Mouse (Mus musculus): ENCODE results near the gene Vav2. TPM values are rescaled to one million over a fixed set of nuclear protein-coding genes. Genes with fewer than 3 reads are reported as not detected.

Gene Vav2
- total RNA-seq, 2 experiments from 2014 or later, result 10.2 to 10.5 TPM

- DNase-seq (ENCODE audit: extremely low spot score in 1 of 2, low spot score in 2 of 2), result no peak
- no peak overlapping the region for H3K4me3 ChIP-seq
- intact Hi-C loops (cut with DNase I), result no loop called here
- no peak for TF ChIP-seq CTCF (IDR thresholded peaks at IDR 0.05)
- no peak overlapping the region for H3K27ac ChIP-seq
Measured at GRCm38 (mm10) chr2:27377164-27377563, 49.7 kb downstream of the Vav2 start.

- no peak overlapping the region for H3K4me3 ChIP-seq
- no peak for TF ChIP-seq CTCF (IDR thresholded peaks at IDR 0.05)
- DNase-seq (ENCODE audit: extremely low spot score in 1 of 2, low spot score in 2 of 2), result no peak
- no peak overlapping the region for H3K27ac ChIP-seq
- intact Hi-C loops (cut with DNase I), result no loop called here
Measured at GRCm38 (mm10) chr2:27375141-27375540, 51.7 kb downstream of the Vav2 start.

GRCm38 (mm10) chr2:27373349-27373748 is 53.5 kb downstream of the Vav2 start:
- no peak for TF ChIP-seq CTCF (IDR thresholded peaks at IDR 0.05)
- intact Hi-C loops (cut with DNase I), result no loop called here
- Histone ChIP-seq H3K27ac (no peak overlapping the region), H3K4me3 (no peak overlapping the region)
- no peak for DNase-seq (ENCODE audit: extremely low spot score in 1 of 2, low spot score in 2 of 2)

- intact Hi-C loops (cut with DNase I), result no loop called here
- no peak for TF ChIP-seq CTCF (IDR thresholded peaks at IDR 0.05)
- no peak for DNase-seq (ENCODE audit: extremely low spot score in 1 of 2, low spot score in 2 of 2)
- Histone ChIP-seq H3K27ac (no peak overlapping the region), H3K4me3 (no peak overlapping the region)
Measured at GRCm38 (mm10) chr2:27371450-27371849, 55.4 kb downstream of the Vav2 start.

GRCm38 (mm10) chr2:27368980-27369379 is 57.9 kb downstream of the Vav2 start:
- H3K27ac ChIP-seq, result no peak overlapping the region
- intact Hi-C loops (cut with DNase I), result no loop called here
- no peak for DNase-seq (ENCODE audit: extremely low spot score in 1 of 2, low spot score in 2 of 2)
- H3K4me3 ChIP-seq, result no peak overlapping the region
- TF ChIP-seq CTCF (IDR thresholded peaks at IDR 0.05), result no peak

- intact Hi-C loops (cut with DNase I), result no loop called here
- no peak for TF ChIP-seq CTCF (IDR thresholded peaks at IDR 0.05)
- no peak for DNase-seq (ENCODE audit: extremely low spot score in 1 of 2, low spot score in 2 of 2)
- Histone ChIP-seq H3K4me3 (no peak overlapping the region), H3K27ac (no peak overlapping the region)
Measured at GRCm38 (mm10) chr2:27365296-27365695, 61.5 kb downstream of the Vav2 start.

- intact Hi-C loops (cut with DNase I), result no loop called here
Measured at GRCm38 (mm10) chr2:27361786-27362185, 65.0 kb downstream of the Vav2 start.

GRCm38 (mm10) chr2:27358461-27358860 is 68.4 kb downstream of the Vav2 start:
- no peak for TF ChIP-seq CTCF (IDR thresholded peaks at IDR 0.05)
- DNase-seq (ENCODE audit: extremely low spot score in 1 of 2, low spot score in 2 of 2), result no peak
- intact Hi-C loops (cut with DNase I), result no loop called here
- Histone ChIP-seq H3K27ac (no peak overlapping the region), H3K4me3 (no peak overlapping the region)

More at GRCm38 (mm10) chr2:27361786-27362185, 65.0 kb downstream of the Vav2 start:
- H3K4me3 ChIP-seq, result no peak overlapping the region
- DNase-seq (ENCODE audit: extremely low spot score in 1 of 2, low spot score in 2 of 2), result no peak
- TF ChIP-seq CTCF (IDR thresholded peaks at IDR 0.05), result no peak
- H3K27ac ChIP-seq, result no peak overlapping the region

GRCm38 (mm10) chr2:27355684-27356083 is 71.1 kb downstream of the Vav2 start:
- intact Hi-C loops (cut with DNase I), result no loop called here
- no peak overlapping the region for H3K4me3 ChIP-seq
- TF ChIP-seq CTCF (IDR thresholded peaks at IDR 0.05), result no peak
- DNase-seq (ENCODE audit: extremely low spot score in 1 of 2, low spot score in 2 of 2), result no peak
- H3K27ac ChIP-seq, result no peak overlapping the region

- H3K4me3 ChIP-seq, result no peak overlapping the region
- no peak overlapping the region for H3K27ac ChIP-seq
- DNase-seq (ENCODE audit: extremely low spot score in 1 of 2, low spot score in 2 of 2), result no peak
- intact Hi-C loops (cut with DNase I), result no loop called here
- TF ChIP-seq CTCF (IDR thresholded peaks at IDR 0.05), result no peak
Measured at GRCm38 (mm10) chr2:27354610-27355211, 72.1 kb downstream of the Vav2 start.

GRCm38 (mm10) chr2:27352720-27353119 is 74.1 kb downstream of the Vav2 start:
- Histone ChIP-seq H3K27ac (no peak overlapping the region), H3K4me3 (no peak overlapping the region)
- TF ChIP-seq CTCF (IDR thresholded peaks at IDR 0.05), result no peak
- intact Hi-C loops (cut with DNase I), result no loop called here
- DNase-seq (ENCODE audit: extremely low spot score in 1 of 2, low spot score in 2 of 2), result no peak

GRCm38 (mm10) chr2:27350371-27350770 is 76.5 kb downstream of the Vav2 start:
- Histone ChIP-seq H3K27ac (no peak overlapping the region), H3K4me3 (no peak overlapping the region)
- no peak for DNase-seq (ENCODE audit: extremely low spot score in 1 of 2, low spot score in 2 of 2)
- intact Hi-C loops (cut with DNase I), result no loop called here
- no peak for TF ChIP-seq CTCF (IDR thresholded peaks at IDR 0.05)

GRCm38 (mm10) chr2:27343984-27344453 is 82.8 kb downstream of the Vav2 start:
- peak; percentile 16; the same call in 1 of the 2 replicates for TF ChIP-seq CTCF (IDR thresholded peaks at IDR 0.05)
- intact Hi-C loops (cut with DNase I), result no loop called here
- no peak overlapping the region for H3K27ac ChIP-seq
- no peak overlapping the region for H3K4me3 ChIP-seq
- DNase-seq (ENCODE audit: extremely low spot score in 1 of 2, low spot score in 2 of 2), result no peak

All from left cerebral cortex, adult 2 months (tissue).